Mouse (Mus musculus) myocyte (in vitro differentiated cells): ENCODE results near the gene Shank3. TPM values are rescaled to one million over a fixed set of nuclear protein-coding genes. Genes with fewer than 3 reads are reported as not detected.
A peak's percentile ranks its signal among the peaks of the same experiment; 100 is the strongest.

Source experiments
- H3K27me3 ChIP-seq: one replicate; pipeline ENCODE4 v1.6.1; 2011; ENCODE audit not compliant: control insufficient read depth, insufficient read depth, insufficient read length
- H3K36me3 ChIP-seq: one replicate; pipeline ENCODE4 v1.6.1; 2011; ENCODE audit not compliant: control insufficient read depth, insufficient read depth
- H3K4me2 ChIP-seq: one replicate; pipeline ENCODE4 v1.6.1; 2011; ENCODE audit warnings: low read depth, control low read depth
- H3K4me3 ChIP-seq: one replicate; pipeline ENCODE4 v1.5.1; 2011; ENCODE audit warnings: mild to moderate bottlenecking, control low read depth, moderate library complexity
- H3K79me2 ChIP-seq: one replicate; pipeline ENCODE4 v1.6.1; 2011; ENCODE audit not compliant: control insufficient read depth, insufficient read depth
- H3ac ChIP-seq: one replicate; pipeline ENCODE4 v1.6.1; 2011; ENCODE audit not compliant: control insufficient read depth, insufficient read length
- CEBPB ChIP-seq: IDR thresholded peaks from 2 replicates; pipeline ENCODE4 v1.6.1; 2011; ENCODE audit warnings: mild to moderate bottlenecking, moderate library complexity; ENCODE audit not compliant: poor library complexity, insufficient read depth, severe bottlenecking
- E2F4 ChIP-seq: IDR thresholded peaks from one replicate; pipeline ENCODE4 v1.6.1; 2011; ENCODE audit warnings: mild to moderate bottlenecking, control low read depth, moderate library complexity; ENCODE audit not compliant: insufficient read depth
- MAX ChIP-seq: IDR thresholded peaks from one replicate; pipeline ENCODE4 v1.6.1; 2011; ENCODE audit warnings: low read depth, mild to moderate bottlenecking, control low read depth
- MYOD1 ChIP-seq, 3 experiments: IDR thresholded peaks; one replicate each; pipeline ENCODE4 v1.6.1; 2011; ENCODE audit warnings: control low read depth in 2 of 3, low read depth in 2 of 3, mild to moderate bottlenecking in 2 of 3, moderate library complexity in 1 of 3; ENCODE audit not compliant: insufficient read length in 2 of 3, control insufficient read depth in 1 of 3
- MYOG ChIP-seq, 3 experiments: IDR thresholded peaks; one replicate each; pipeline ENCODE4 v1.6.1; 2011; ENCODE audit warnings: control low read depth in 2 of 3, low read depth in 2 of 3, mild to moderate bottlenecking in 2 of 3; ENCODE audit not compliant: insufficient read length in 2 of 3, control insufficient read depth in 1 of 3, insufficient read depth in 1 of 3
- POLR2A ChIP-seq: IDR thresholded peaks from one replicate; pipeline ENCODE4 v1.6.1; 2011; ENCODE audit warnings: low read depth, mild to moderate bottlenecking, control low read depth, moderate library complexity; ENCODE audit not compliant: insufficient read length
- POLR2AphosphoS2 ChIP-seq: IDR thresholded peaks from one replicate; pipeline ENCODE4 v1.6.1; 2011; ENCODE audit warnings: low read depth, control low read depth; ENCODE audit not compliant: insufficient read length
- REST ChIP-seq: IDR thresholded peaks from one replicate; pipeline ENCODE4 v1.6.1; 2011; ENCODE audit warnings: mild to moderate bottlenecking, control low read depth, moderate library complexity; ENCODE audit not compliant: insufficient read depth, insufficient read length
- SRF ChIP-seq: IDR thresholded peaks from one replicate; pipeline ENCODE4 v1.6.1; 2011; ENCODE audit warnings: low read depth; ENCODE audit not compliant: control insufficient read depth, insufficient read length
- TCF12 ChIP-seq: IDR thresholded peaks from one replicate; pipeline ENCODE4 v1.6.1; 2011; ENCODE audit warnings: mild to moderate bottlenecking, control low read depth; ENCODE audit not compliant: poor library complexity, insufficient read depth, severe bottlenecking
- TCF3 ChIP-seq: IDR thresholded peaks from one replicate; pipeline ENCODE4 v1.6.1; 2011; ENCODE audit warnings: low read depth, control low read depth; ENCODE audit not compliant: insufficient read length
- USF1 ChIP-seq: IDR thresholded peaks from one replicate; pipeline ENCODE4 v1.6.1; 2011; ENCODE audit warnings: low read depth, mild to moderate bottlenecking, control low read depth, moderate library complexity
- polyA plus RNA-seq: library from polyadenylated mRNA; unstranded; fragments of >200 nt; fragmentation: generic; extraction: Trizol; gene quantifications from one replicate; pipeline ENCODE4 v1.2.1, GENCODE M21; 2012; ENCODE audit warnings: missing spikeins

The Shank3 gene
- 1.4 TPM for polyA plus RNA-seq

GRCm38 (mm10) chr15:89498961-89499688 lies at the start of gene Shank3:
Gene Shank3, plus strand, starts transcription at chr15:89499623.
- Histone ChIP-seq H3ac (peak within 1 kb of the TSS; percentile 51), H3K79me2 (no peaks in the 10 kb centered on the region), H3K36me3 (no peaks in the 10 kb centered on the region), H3K4me2 (peak within 1 kb of the TSS; percentile 81), H3K27me3 (peaks cover 10% of the 10 kb centered on the region), H3K4me3 (peak within 1 kb of the TSS; percentile 22)
- TF ChIP-seq MYOG (IDR thresholded peaks at IDR 0.05; ENCODE audit: control insufficient read depth in 1 of 3, insufficient read depth in 1 of 3, insufficient read length in 2 of 3, low read depth in 2 of 3): peak in 1 of 3 experiments; percentile 2
- TF ChIP-seq MYOD1 (IDR thresholded peaks at IDR 0.05; ENCODE audit: control insufficient read depth in 1 of 3, insufficient read length in 2 of 3, low read depth in 2 of 3): no peak
- no peak for TF ChIP-seq REST
- no peak for TF ChIP-seq TCF3

GRCm38 (mm10) chr15:89452906-89453864 lies 46.2 kb upstream of the Shank3 start:
- Histone ChIP-seq H3K4me2 (no peak overlapping the region), H3K27me3 (peaks cover 67% of the 10 kb centered on the region), H3K4me3 (no peak overlapping the region), H3K79me2 (no peaks in the 10 kb centered on the region), H3K36me3 (no peaks in the 10 kb centered on the region), H3ac (no peak overlapping the region)
- TF ChIP-seq REST (peak; percentile 96), CEBPB (no peak)

DNA sequence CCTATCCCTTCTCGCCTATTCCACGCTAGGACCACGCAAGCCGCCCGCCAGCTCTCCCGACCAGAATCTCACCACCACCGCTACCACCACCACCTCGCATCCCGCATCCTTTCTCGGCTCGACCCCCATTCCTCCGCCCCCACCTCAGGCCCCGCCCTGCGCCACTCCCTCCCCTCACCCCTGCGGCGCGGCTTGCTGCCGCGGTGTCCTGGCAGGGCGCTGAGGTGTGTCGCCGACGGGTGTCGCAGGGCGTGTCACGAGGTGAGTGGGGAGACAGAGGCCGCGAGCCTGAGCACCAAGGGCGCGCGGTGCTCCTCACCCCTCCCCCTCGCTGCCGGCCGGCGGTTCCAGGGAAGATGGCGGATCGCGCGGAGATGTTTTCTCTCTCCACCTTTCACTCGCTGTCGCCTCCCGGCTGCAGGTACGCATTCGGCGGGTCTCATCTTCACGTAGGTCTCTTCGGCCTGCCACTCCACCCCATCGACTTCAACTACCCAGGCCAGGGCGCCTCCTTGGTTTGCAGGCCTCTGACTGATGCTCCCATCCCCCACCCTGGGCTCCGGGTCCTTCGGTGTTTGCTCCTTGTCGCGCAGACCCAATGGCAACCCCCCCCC lies 45.5 kb upstream of the Shank3 start, which contains the start of gene Mapk8ip2:
Gene Mapk8ip2, plus strand, starts transcription at position 49 of the 614 bp plus-strand sequence.
- Histone ChIP-seq H3K79me2 (no peaks in the 10 kb centered on the region), H3K27me3 (peaks cover 69% of the 10 kb centered on the region), H3ac (no peak within 1 kb of the TSS), H3K36me3 (no peaks in the 10 kb centered on the region), H3K4me2 (no peak within 1 kb of the TSS), H3K4me3 (no peak within 1 kb of the TSS)
- TF ChIP-seq MYOD1 (IDR thresholded peaks at IDR 0.05; ENCODE audit: control insufficient read depth in 1 of 3, insufficient read length in 2 of 3, low read depth in 2 of 3) (no peak), E2F4 (no peak), SRF (no peak), USF1 (no peak), TCF3 (no peak), CEBPB (no peak), MAX (no peak), MYOG (IDR thresholded peaks at IDR 0.05; ENCODE audit: control insufficient read depth in 1 of 3, insufficient read depth in 1 of 3, insufficient read length in 2 of 3, low read depth in 2 of 3) (no peak), REST (no peak), TCF12 (no peak), POLR2AphosphoS2 (no peak), POLR2A (no peak)

- Histone ChIP-seq H3K27me3 (peaks cover 69% of the 10 kb centered on the region), H3K4me3 (no peak overlapping the region), H3K36me3 (no peaks in the 10 kb centered on the region), H3K79me2 (no peaks in the 10 kb centered on the region), H3ac (no peak overlapping the region), H3K4me2 (no peak overlapping the region)
- no peak for TF ChIP-seq CEBPB
- TF ChIP-seq POLR2AphosphoS2: no peak
Measured at GRCm38 (mm10) chr15:89454857-89455256, 44.6 kb upstream of the Shank3 start.

DNA sequence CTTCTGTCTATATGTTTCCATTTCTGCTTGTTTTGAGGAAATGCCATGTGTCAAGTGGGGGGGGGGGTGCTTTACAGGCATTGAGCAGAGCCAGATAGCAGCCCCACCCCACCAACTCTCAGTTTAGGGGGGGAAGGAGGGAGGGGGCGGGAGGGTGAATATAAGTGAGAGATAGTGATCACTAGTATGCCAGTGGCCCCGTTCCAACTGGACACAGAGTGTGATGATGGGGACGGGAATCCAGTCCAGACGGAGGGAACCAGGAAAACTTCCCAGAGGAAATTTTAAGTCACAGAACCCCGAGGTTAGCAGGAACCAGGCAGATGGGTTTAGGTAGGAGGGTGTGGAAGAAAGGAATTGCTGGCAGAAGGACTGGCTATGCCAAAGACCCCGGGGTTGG lies 43.8 kb upstream of the Shank3 start:
- no peaks in the 10 kb centered on the region for H3K36me3 ChIP-seq
- H3K4me2 ChIP-seq: no peak overlapping the region
- no peak overlapping the region for H3ac ChIP-seq
- no peaks in the 10 kb centered on the region for H3K79me2 ChIP-seq
- H3K27me3 ChIP-seq: peaks cover 70% of the 10 kb centered on the region
- no peak for TF ChIP-seq MYOD1 (IDR thresholded peaks at IDR 0.05; ENCODE audit: control insufficient read depth in 1 of 3, insufficient read length in 2 of 3, low read depth in 2 of 3)
- no peak for TF ChIP-seq REST
- TF ChIP-seq MYOG (IDR thresholded peaks at IDR 0.05; ENCODE audit: control insufficient read depth in 1 of 3, insufficient read depth in 1 of 3, insufficient read length in 2 of 3, low read depth in 2 of 3): no peak
- no peak for TF ChIP-seq CEBPB
- TF ChIP-seq USF1: no peak
- TF ChIP-seq E2F4: no peak
- TF ChIP-seq SRF: no peak
- no peak for TF ChIP-seq MAX
- no peak for TF ChIP-seq TCF12
- no peak for TF ChIP-seq TCF3
- no peak for TF ChIP-seq POLR2A
- TF ChIP-seq POLR2AphosphoS2: no peak
- H3K4me3 ChIP-seq: no peak overlapping the region
